Mouse (Mus musculus): ENCODE data around the gene Olfr617. TPM values are rescaled to one million over a fixed set of nuclear protein-coding genes. Genes with fewer than 3 reads are reported as not detected.
"Not testable (repeated sequence)": the region's sequence is repeated elsewhere in the genome, so short reads cannot be mapped to it uniquely, and the experiment has no call there.

Olfr617 gene
- not detected for total RNA-seq (2021)
- long read RNA-seq, experiment 1 = 0 reads
- long read RNA-seq, experiment 2 = 0 reads

DNA sequence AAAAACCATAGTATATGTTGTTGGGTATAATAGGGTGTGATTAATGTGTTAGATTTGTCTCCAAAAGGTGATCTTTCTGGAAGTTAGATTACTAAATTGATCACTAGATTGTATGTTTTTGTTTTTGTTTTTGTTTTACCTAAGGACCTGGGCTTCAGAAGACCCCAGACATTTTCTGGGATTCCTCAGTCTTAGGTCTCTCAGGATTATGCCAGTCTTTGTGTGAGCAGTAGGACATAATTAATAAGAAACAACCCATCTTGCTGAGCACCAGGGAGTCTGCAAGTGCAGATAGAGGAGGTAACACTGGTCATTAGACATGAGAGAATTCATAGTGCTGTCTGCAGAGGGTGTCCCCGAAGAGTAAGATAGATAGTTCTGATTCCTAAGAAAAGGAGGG lies at the start of gene Olfr617:
TSS of gene Olfr617 (plus strand) at position 301 of the 400 bp plus-strand sequence.
- intact Hi-C loops (cut with DNase I) = no loop called here
- no peak for DNase-seq

DNA sequence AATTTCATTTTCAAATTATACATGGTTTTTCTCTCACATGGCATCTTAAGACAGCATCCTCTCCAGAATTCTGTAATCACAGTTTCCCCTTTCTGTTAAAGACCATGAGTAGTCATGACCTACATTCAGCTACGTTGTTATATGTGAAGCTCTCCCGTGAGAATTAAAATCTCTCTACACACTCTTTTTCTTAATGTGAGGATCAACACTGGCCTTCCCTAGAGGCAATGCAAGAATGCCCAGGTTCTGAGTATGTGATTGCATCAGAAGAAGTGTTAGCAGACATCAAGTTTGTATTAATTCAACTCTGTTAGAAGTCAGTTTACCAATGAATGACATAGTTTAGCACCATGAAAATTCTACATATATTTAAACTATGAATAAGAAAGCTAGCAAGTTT lies 30.2 kb upstream of the Olfr617 start, which contains the start of gene Olfr612:
TSS of gene Olfr612 (minus strand) at position 101 of the 400 bp plus-strand sequence.
- DNase-seq; intact Hi-C loops (cut with DNase I): not testable (repeated sequence)

DNA sequence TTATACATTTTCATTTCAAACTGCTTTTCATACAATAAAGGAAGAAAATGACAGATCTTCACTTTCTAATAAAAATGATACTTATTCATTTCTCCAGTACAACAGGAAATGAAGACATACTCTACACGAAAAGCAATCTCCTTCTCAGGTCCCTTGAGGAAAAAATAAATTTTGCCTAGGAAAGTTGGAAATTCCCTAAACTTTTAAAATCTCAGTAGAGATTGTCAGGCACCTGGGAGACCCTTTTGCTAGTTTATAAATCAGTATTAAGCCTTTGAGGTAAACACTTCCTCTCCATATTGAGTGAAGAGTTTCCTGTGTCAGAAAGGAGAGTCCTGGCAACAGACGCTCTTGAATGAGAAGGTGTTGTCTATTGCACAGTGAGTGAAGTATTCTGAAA lies 25.1 kb upstream of the Olfr617 start, which contains the start of gene Olfr613:
TSS of gene Olfr613 (plus strand) at position 301 of the 400 bp plus-strand sequence.
- DNase-seq = no peak
- intact Hi-C loops (cut with DNase I) = no loop called here

- DNase-seq = no peak
- intact Hi-C loops (cut with DNase I) = no loop called here
These were observed 17.1 kb upstream of the Olfr617 start, which contains the start of gene Olfr615 for GRCm38 (mm10) chr7:103555779-103556178. Gene Olfr615, plus strand, starts transcription at chr7:103556079.

- DNase-seq = no peak
- intact Hi-C loops (cut with DNase I) = no loop called here
These were observed 3.8 kb upstream of the Olfr617 start, which contains the start of gene Olfr616 for GRCm38 (mm10) chr7:103569043-103569442. Gene Olfr616, minus strand, starts transcription at chr7:103569143.

DNA sequence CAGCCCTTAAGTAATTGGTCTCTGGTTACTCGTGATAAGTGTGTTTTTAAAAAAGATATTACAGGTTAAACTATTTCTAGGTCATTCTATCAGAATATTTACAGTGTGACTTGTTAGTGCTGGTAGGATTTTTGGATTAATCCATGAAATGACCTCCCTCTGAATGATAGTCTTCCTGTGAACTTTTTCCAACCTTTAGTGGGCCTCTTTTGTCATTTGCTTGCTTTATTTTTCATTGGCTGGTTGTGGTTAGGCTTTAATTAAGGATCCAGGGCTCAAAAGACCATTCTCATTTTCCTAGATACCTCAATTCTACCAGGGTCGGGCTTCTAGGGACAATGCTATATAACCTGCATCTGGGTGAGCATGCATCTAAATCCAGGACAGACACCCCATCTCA lies 16.9 kb downstream of the Olfr617 start, which contains the start of gene Olfr618:
TSS of gene Olfr618 (plus strand) at position 301 of the 400 bp plus-strand sequence.
- intact Hi-C loops (cut with DNase I) = no loop called here
- no peak for DNase-seq

- DNase-seq = no peak
- intact Hi-C loops (cut with DNase I) = no loop called here
These were observed 27.4 kb downstream of the Olfr617 start, which contains the start of gene Olfr619 for GRCm38 (mm10) chr7:103600275-103600674. Gene Olfr619, plus strand, starts transcription at chr7:103600575.

DNA sequence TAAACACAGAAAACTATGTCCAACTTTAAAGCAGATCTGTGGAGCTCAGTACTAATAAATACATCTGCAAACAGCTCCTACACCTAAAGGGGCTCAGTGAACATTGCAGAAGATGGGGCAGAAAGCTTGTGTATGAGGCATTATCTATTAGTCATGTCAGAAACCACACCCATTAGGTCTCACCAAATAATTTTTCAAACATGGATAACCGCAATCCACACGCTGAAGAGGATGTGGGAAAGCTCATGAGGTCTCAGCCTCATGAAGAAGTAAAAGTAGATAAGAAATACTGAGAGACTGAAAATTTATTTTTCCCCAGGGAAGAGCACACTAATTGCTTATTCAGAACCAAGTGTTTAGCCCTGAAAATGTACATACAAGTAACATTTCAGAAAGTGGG lies 34.6 kb downstream of the Olfr617 start:
- no peak for DNase-seq
- intact Hi-C loops (cut with DNase I) = no loop called here

DNA sequence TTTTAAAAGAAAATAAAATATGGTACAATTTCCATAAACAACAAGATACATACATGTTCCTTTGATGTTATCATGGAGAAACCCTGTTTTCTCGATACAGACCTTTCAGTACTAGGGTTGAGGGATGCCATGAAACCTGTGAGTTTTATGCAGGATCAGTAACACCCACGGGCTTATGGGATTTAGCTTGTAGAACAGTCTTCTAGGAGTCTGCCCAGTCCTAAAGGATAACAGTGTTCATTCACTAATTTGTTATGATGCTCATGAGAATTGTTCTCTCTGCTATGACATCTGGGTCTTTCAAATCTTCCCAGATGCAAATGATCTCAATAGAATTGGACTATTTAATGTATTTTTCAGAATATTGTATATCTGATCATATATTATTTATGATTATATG lies 39.6 kb downstream of the Olfr617 start, which contains the start of gene Olfr620:
TSS of gene Olfr620 (minus strand) at position 101 of the 400 bp plus-strand sequence.
- intact Hi-C loops (cut with DNase I) = no loop called here
- DNase-seq = no peak

Small RNAs within 50 kb of the gene (microRNA-seq; reads per million reads assigned to microRNA genes)
- 0 reads per million in 2 experiments for gene Gm26506

Other genes with a start within 250 kb of the Olfr617 start
- gene Olfr598, start 249.5 kb upstream of the Olfr617 start, total RNA-seq (2021) = not detected
- not detected for gene Olfr599, start 237.1 kb upstream of the Olfr617 start, total RNA-seq (2021)
- gene Olfr600, start 223.4 kb upstream of the Olfr617 start, total RNA-seq (2021) = not detected
- not detected for gene Olfr601, start 210.4 kb upstream of the Olfr617 start, total RNA-seq (2021)
- gene Olfr603, start 186.9 kb upstream of the Olfr617 start, total RNA-seq (2021) = not detected
- not detected for gene Usp17lc, start 158.0 kb upstream of the Olfr617 start, total RNA-seq (2021)
- gene Olfr605, start 127.6 kb upstream of the Olfr617 start, total RNA-seq (2021) = not detected
- not detected for gene Olfr606, start 124.0 kb upstream of the Olfr617 start, total RNA-seq (2021)
- not detected for gene Olfr607, start 108.9 kb upstream of the Olfr617 start, total RNA-seq (2021)
- not detected for gene Olfr608, start 103.2 kb upstream of the Olfr617 start, total RNA-seq (2021)
- gene Olfr609, start 75.0 kb upstream of the Olfr617 start, total RNA-seq (2021) = not detected
- not detected for gene Olfr610, start 60.9 kb upstream of the Olfr617 start, total RNA-seq (2021)
- gene Olfr611, start 52.2 kb upstream of the Olfr617 start, total RNA-seq (2021) = not detected
- gene Olfr612, start 30.3 kb upstream of the Olfr617 start, total RNA-seq (2021) = not detected
- gene Olfr613, start 25.0 kb upstream of the Olfr617 start, total RNA-seq (2021) = not detected
- not detected for gene Olfr615, start 17.0 kb upstream of the Olfr617 start, total RNA-seq (2021)
- gene Olfr616, start 3.9 kb upstream of the Olfr617 start, total RNA-seq (2021) = not detected
- not detected for gene Olfr618, start 17.0 kb downstream of the Olfr617 start, total RNA-seq (2021)
- not detected for gene Olfr619, start 27.5 kb downstream of the Olfr617 start, total RNA-seq (2021)
- not detected for gene Olfr620, start 39.5 kb downstream of the Olfr617 start, total RNA-seq (2021)
- gene Olfr622, start 69.6 kb downstream of the Olfr617 start, total RNA-seq (2021) = not detected
- gene Olfr623, start 90.6 kb downstream of the Olfr617 start, total RNA-seq (2021) = not detected
- gene Olfr624, start 98.1 kb downstream of the Olfr617 start, total RNA-seq (2021) = not detected
- not detected for gene Olfr625-ps1, start 109.7 kb downstream of the Olfr617 start, total RNA-seq (2021)
- not detected for gene Olfr243, start 141.6 kb downstream of the Olfr617 start, total RNA-seq (2021)
- gene Olfr628, start 157.3 kb downstream of the Olfr617 start, total RNA-seq (2021) = not detected
- gene Olfr629, start 171.9 kb downstream of the Olfr617 start, total RNA-seq (2021) = not detected
- gene Olfr630, start 184.3 kb downstream of the Olfr617 start, total RNA-seq (2021) = not detected
- gene Olfr69, start 198.5 kb downstream of the Olfr617 start, total RNA-seq (2021) = not detected
- gene Olfr68, start 206.6 kb downstream of the Olfr617 start, total RNA-seq (2021) = not detected
- gene Olfr67, start 218.8 kb downstream of the Olfr617 start, total RNA-seq (2021) = not detected
- 10 to 100 TPM; 28.4 to 35.6 TPM for gene Hbb-bt, start 240.9 kb downstream of the Olfr617 start, total RNA-seq (2021)